Mouse (Mus musculus): Measurements from ENCODE around the gene Hyal3. TPM values are rescaled to one million over a fixed set of nuclear protein-coding genes. Genes with fewer than 3 reads are reported as not detected.

The Hyal3 gene
- total and polyA plus RNA-seq, 3 experiments: 2.3 to 6.8 TPM; not detected in 1

DNA sequence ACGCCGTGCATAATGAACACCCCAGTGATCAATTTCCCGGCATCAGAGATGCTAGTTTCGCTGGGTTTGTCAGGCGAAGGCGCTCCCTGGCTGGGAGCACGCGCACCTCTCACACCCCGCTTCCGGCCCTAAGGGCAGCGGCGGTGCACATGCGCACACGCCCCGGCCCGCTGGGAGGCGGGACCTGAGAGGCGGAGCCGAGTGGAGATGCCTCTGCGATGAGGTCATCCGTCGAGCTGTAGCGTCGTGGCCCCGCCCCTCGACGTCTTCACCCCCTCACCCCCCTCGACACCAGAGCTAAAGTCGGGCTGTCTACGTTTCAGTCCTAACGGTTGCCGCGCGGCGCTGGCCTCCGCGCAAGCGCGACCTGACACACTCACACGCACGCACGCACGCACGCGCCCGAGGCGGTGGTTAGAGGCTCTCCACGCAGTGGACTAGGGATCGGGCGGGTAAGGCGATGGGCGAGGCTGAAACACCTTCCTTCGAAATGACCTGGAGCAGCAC is 26.2 kb upstream of the Hyal3 start (continued):
- TF ChIP-seq BHLHE40 (IDR thresholded peaks at IDR 0.05; ENCODE audit: borderline replicate concordance, low read depth, low read length) (peak; percentile 28; the same call in 1 of the 2 replicates), ELF1 (IDR thresholded peaks at IDR 0.05; ENCODE audit: low read depth, low read length) (peak; percentile 84), EP300 (IDR thresholded peaks at IDR 0.05; ENCODE audit: low read depth in 1 of 2, low read length in 2 of 2) (peak in 1 of 2 experiments; percentile 67; a peak in 1 of 4 replicates), TCF12 (IDR thresholded peaks at IDR 0.05; ENCODE audit: low read depth, low read length) (peak; percentile 68; the same call in 1 of the 2 replicates), ZKSCAN1 (IDR thresholded peaks at IDR 0.05; ENCODE audit: low read depth, low read length) (no peak), CHD1 (IDR thresholded peaks at IDR 0.05; ENCODE audit: low read depth, low read length) (no peak; the same call in 1 of the 2 replicates), MYB (IDR thresholded peaks at IDR 0.05; ENCODE audit: low read depth, low read length) (peak; percentile 91), ZC3H11A (IDR thresholded peaks at IDR 0.05; ENCODE audit: low read depth, low read length) (no peak), POLR2AphosphoS5 (IDR thresholded peaks at IDR 0.05; ENCODE audit: borderline replicate concordance, low read depth, low read length) (0 out of 2 replicates have a peak, but pooled peaks have one; percentile 49), TAL1 (IDR thresholded peaks at IDR 0.05; ENCODE audit: low read length) (no peak), RAD21 (IDR thresholded peaks at IDR 0.05; ENCODE audit: low read depth, low read length) (no peak), MAZ (IDR thresholded peaks at IDR 0.05; ENCODE audit: low read depth, low read length) (no peak; the same call in 1 of the 2 replicates), MYC (IDR thresholded peaks at IDR 0.05; ENCODE audit: low read depth, low read length) (peak; percentile 73), SIN3A (IDR thresholded peaks at IDR 0.05; ENCODE audit: low read length) (peak; percentile 76), E2F4 (IDR thresholded peaks at IDR 0.05; ENCODE audit: borderline replicate concordance, low read depth, low read length) (no peak; the same call in 1 of the 2 replicates), MEF2A (IDR thresholded peaks at IDR 0.05; ENCODE audit: extremely low read depth, insufficient replicate concordance, low read depth, low read length, poor library complexity, severe bottlenecking) (no peak), GABPA (IDR thresholded peaks at IDR 0.05; ENCODE audit: low read depth, low read length) (no peak), JUND (IDR thresholded peaks at IDR 0.05; ENCODE audit: low read depth, low read length) (no peak), ETS1 (IDR thresholded peaks at IDR 0.05; ENCODE audit: low read depth, low read length) (peak; percentile 82)

DNA sequence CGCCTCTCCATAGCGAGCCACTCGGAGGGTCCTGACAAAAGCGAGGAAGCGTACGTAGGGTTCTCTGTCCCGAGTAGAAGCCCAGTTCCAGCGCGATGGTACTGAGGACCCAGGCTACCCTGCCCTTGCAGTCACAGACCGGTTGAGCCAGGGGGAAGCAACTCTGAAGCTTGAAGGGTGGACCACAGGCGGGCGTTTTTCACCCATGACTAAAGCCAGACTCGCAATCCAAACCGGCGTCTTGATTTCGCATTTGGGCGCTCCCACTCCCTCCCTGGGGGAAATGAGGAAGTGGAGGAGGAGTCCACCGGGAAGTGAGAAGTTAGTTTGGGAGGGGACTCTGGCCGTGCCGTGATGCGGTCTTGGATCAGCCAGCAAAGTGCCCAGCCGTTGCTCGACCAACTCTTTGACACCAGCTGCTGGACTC is 25.6 kb upstream of the Hyal3 start:
- peak overlapping the region; percentile 94 for H3K9ac ChIP-seq (ENCODE audit: control insufficient read depth, low read depth, low read length, poor library complexity, severe bottlenecking)
- TF ChIP-seq SIN3A (IDR thresholded peaks at IDR 0.05; ENCODE audit: low read length) (peak; percentile 25; the same call in 1 of the 2 replicates), KAT2A (conservative IDR thresholded peaks at IDR 0.05; ENCODE audit: low read depth, low read length) (no peak), RCOR1 (IDR thresholded peaks at IDR 0.05; ENCODE audit: low read depth, low read length) (peak; percentile 55; the same call in 1 of the 2 replicates)
- H3K4me1 ChIP-seq (ENCODE audit: control insufficient read depth in 1 of 2, insufficient read depth in 2 of 2, low read length in 2 of 2): peaks cover 10 to 33% of the 10 kb centered on the region in 2 experiments
- H3K4me3 ChIP-seq (ENCODE audit: control insufficient read depth in 1 of 2, insufficient read depth in 1 of 2, low read depth in 2 of 2, low read length in 2 of 2): peak overlapping the region; percentile 82 to 91
- H3K27me3 ChIP-seq (ENCODE audit: control insufficient read depth in 1 of 2, insufficient read depth in 2 of 2, low read length in 2 of 2): no peaks in the 10 kb centered on the region
- peaks cover 7 to 29% of the 10 kb centered on the region in 2 experiments; a peak in 3 of 4 replicates for H3K36me3 ChIP-seq (ENCODE audit: control insufficient read depth in 1 of 2, insufficient read depth in 2 of 2, low read length in 2 of 2)
- peak overlapping the region; percentile 90 for H3K27ac ChIP-seq (ENCODE audit: control insufficient read depth, low read depth, low read length)
- no peaks in the 10 kb centered on the region for H3K9me3 ChIP-seq (replicated peaks; ENCODE audit: insufficient read depth, low read length)
- peak; percentile 84 for DNase-seq (ENCODE audit: low read depth, low spot score)
- peaks cover 35% of the 10 kb centered on the region for H3K79me2 ChIP-seq (ENCODE audit: control insufficient read depth, insufficient read depth, low read length, poor library complexity)
